Mouse (Mus musculus): ENCODE measurements around the gene Krtap8-1.

GRCm38 (mm10) chr16:89513431-89513830 lies 25.7 kb upstream of the Krtap8-1 start:
- no peak for TF ChIP-seq CTCF (IDR thresholded peaks at IDR 0.05; ENCODE audit: control insufficient read depth, insufficient read depth, insufficient replicate concordance, low read depth, low read length)
- no peak for TF ChIP-seq POLR2A (IDR thresholded peaks at IDR 0.05; ENCODE audit: control insufficient read depth, low read depth, low read length)
